Mouse (Mus musculus) brain, embryonic 14.5 days (tissue): ENCODE results near the gene Igfbpl1. TPM values are rescaled to one million over a fixed set of nuclear protein-coding genes. Genes with fewer than 3 reads are reported as not detected.
A peak's percentile ranks its signal among the peaks of the same experiment; 100 is the strongest.

ENCODE experiments used
- DNase-seq: peaks from one replicate; pipeline ENCODE4 v3.0.0-alpha.2; 2011; ENCODE audit warnings: low read depth
- CTCF ChIP-seq: fragments of 200-500 bp; IDR thresholded peaks from 2 replicates; pipeline ENCODE4 v1.5.1; 2012; ENCODE audit warnings: inconsistent platforms, mild to moderate bottlenecking, moderate library complexity, borderline replicate concordance; ENCODE audit not compliant: insufficient read depth, insufficient read length; ENCODE audit errors: extremely low read depth
- POLR2A ChIP-seq: fragments of 200-500 bp; IDR thresholded peaks from 2 replicates; pipeline ENCODE4 v1.6.1; 2012; ENCODE audit warnings: mild to moderate bottlenecking, inconsistent platforms, borderline replicate concordance; ENCODE audit not compliant: poor library complexity, insufficient read depth, insufficient read length, severe bottlenecking; ENCODE audit errors: extremely low read depth
- polyA plus RNA-seq: library from polyadenylated mRNA; depleted of rRNA; stranded (reverse); fragments of >200 nt; gene quantifications from 2 replicates; pipeline ENCODE4 v1.2.3, GENCODE M21; 2012; rRNA removed

Gene Igfbpl1
- polyA plus RNA-seq = 266 and 421 TPM in 2 replicates

GRCm38 (mm10) chr4:45826275-45827040 lies at the start of gene Igfbpl1:
TSS of gene Igfbpl1 (minus strand) at chr4:45826923.
- DNase-seq = peak; percentile 82
- TF ChIP-seq POLR2A (peak; percentile 73), CTCF (no peak)

- no peak for TF ChIP-seq CTCF
- no peak for TF ChIP-seq POLR2A
- no peak for DNase-seq
Measured at GRCm38 (mm10) chr4:45872147-45872546, 45.4 kb upstream of the Igfbpl1 start.

- DNase-seq = no peak
- TF ChIP-seq POLR2A = no peak
- no peak for TF ChIP-seq CTCF
Measured at GRCm38 (mm10) chr4:45869021-45869815, 42.5 kb upstream of the Igfbpl1 start.

- no peak for DNase-seq
- TF ChIP-seq CTCF = no peak
- no peak for TF ChIP-seq POLR2A
Measured at GRCm38 (mm10) chr4:45867416-45867815, 40.7 kb upstream of the Igfbpl1 start.

GRCm38 (mm10) chr4:45861160-45861559 lies 34.4 kb upstream of the Igfbpl1 start:
- no peak for TF ChIP-seq CTCF
- TF ChIP-seq POLR2A = no peak
- DNase-seq = peak; percentile 45

GRCm38 (mm10) chr4:45855803-45856424 lies 29.2 kb upstream of the Igfbpl1 start:
- TF ChIP-seq POLR2A = no peak
- peak; percentile 90 for TF ChIP-seq CTCF
- DNase-seq = peak; percentile 85

GRCm38 (mm10) chr4:45853496-45854246 lies 26.9 kb upstream of the Igfbpl1 start:
- no peak for DNase-seq
- TF ChIP-seq POLR2A = no peak
- no peak for TF ChIP-seq CTCF

GRCm38 (mm10) chr4:45851640-45852051 lies 24.9 kb upstream of the Igfbpl1 start:
- no peak for TF ChIP-seq POLR2A
- TF ChIP-seq CTCF = no peak
- DNase-seq = no peak

GRCm38 (mm10) chr4:45849419-45849818 lies 22.7 kb upstream of the Igfbpl1 start:
- no peak for DNase-seq
- TF ChIP-seq POLR2A (no peak), CTCF (no peak)

- no peak for TF ChIP-seq POLR2A
- no peak for TF ChIP-seq CTCF
- DNase-seq = no peak
Measured at GRCm38 (mm10) chr4:45848825-45849156, 22.1 kb upstream of the Igfbpl1 start.
